Mouse (Mus musculus): ENCODE results near the gene Abtb1. TPM values are rescaled to one million over a fixed set of nuclear protein-coding genes. Genes with fewer than 3 reads are reported as not detected.

Abtb1 gene
- polyA plus RNA-seq, 1 experiment from 2014 or later = 57.7 TPM

DNA sequence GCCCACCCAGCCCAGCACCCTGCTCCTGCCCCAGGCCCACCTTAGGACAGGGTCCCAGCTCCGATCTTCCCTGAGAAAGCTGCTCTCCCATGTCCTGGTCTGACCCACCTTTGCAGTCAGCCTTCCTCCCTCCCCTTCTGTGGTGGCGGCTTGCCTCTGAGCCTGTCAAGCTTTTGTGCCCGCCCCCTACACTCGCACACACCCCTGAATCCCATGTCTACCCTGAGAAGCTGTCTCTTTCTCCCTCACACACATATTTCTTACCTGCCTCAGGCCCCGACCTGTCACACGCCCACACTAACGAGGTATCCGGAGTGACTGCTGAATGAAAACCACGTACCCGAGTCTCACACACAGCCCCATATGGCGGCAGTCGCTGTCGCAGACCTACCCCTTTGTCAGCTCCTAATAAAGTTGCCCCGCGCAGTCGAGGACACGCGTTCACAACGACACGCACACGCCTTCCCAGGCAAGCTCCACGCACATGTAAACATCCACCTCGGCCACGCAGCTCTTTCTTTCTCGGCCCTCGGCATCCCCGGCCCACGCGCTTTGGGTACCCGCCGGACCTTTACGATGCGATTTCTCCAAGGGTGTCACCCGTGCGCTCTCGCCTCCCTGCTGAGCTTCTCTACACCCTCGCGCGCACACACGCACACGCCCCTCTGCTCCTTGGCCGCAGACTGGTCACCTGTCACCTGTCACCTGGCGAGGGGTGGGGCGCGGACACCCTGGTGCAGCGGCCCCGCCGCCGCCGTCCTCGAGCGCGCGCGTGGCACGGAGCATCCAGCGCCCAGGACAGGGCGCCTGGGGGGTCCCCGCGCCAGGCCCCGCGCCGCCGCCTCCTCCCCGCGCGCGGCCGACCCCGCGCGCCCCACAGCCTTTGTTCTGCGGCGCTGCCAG lies 32.4 kb upstream of the Abtb1 start:
- Histone ChIP-seq H3K27me3 (peaks cover 81% of the 10 kb centered on the region), H3K36me3 (replicated peaks) (no peaks in the 10 kb centered on the region), H3K9me3 (replicated peaks) (no peaks in the 10 kb centered on the region), H3K9ac (no peak overlapping the region), H3K4me2 (peak overlapping the region; percentile 73), H3K4me3 (replicated peaks) (peak overlapping the region; percentile 53), H3K4me1 (replicated peaks) (peaks cover 11% of the 10 kb centered on the region), H3K27ac (replicated peaks) (no peak overlapping the region)
- no peak for ATAC-seq (ENCODE audit: insufficient read depth)
- WGBS (ENCODE audit: insufficient replicate concordance) = 7% methylated on average over 72 of the region's 74 CpGs

DNA sequence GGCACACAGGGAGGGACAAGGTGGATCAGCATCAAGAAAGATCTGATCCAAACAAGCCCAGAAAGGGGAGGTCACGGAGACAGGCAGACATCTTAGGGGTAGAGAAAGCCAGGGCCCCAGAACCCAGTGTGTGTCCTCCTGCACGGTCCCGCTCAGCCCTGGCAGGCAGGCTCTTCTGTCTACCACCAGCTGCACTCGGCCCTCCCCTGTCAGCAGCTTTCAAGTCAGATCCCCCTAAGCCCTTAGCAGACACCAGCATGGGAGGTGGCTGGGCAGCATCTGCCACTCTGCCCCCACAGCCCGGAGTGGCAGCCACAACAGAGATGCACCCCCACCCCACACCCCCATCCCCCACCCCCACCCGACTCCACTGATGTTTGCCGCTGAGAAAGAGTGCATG lies 31.0 kb upstream of the Abtb1 start:
- Histone ChIP-seq H3K9me3 (replicated peaks) (no peaks in the 10 kb centered on the region), H3K4me1 (replicated peaks) (peaks cover 11% of the 10 kb centered on the region), H3K4me2 (no peak overlapping the region), H3K36me3 (replicated peaks) (no peaks in the 10 kb centered on the region), H3K4me3 (replicated peaks) (no peak overlapping the region), H3K27ac (replicated peaks) (no peak overlapping the region), H3K27me3 (peaks cover 81% of the 10 kb centered on the region), H3K9ac (no peak overlapping the region)
- ATAC-seq (ENCODE audit: insufficient read depth) = no peak
- 38% methylated on average over 7 of the region's 7 CpGs for WGBS (ENCODE audit: insufficient replicate concordance)

DNA sequence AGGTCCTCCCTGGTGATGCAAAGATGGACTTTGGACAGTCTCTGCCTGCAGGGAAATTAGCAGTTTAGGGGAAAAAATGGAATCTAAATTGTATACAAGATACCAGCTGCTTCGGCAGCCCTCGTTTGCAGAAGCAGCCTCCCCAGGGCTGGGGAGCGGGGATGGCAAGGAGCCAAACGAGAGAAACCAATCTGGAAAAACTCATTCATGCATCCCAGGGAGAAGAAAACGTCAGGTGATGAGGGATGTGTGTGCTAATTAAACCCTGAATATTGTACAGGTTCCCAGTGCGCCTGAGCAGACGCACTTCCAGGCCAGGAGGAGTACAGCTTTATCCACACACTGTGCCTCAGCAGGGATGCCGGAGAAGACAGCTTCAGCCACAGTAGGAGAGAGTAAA lies 29.8 kb upstream of the Abtb1 start:
- no peak overlapping the region for H3K27ac ChIP-seq (replicated peaks)
- no peaks in the 10 kb centered on the region for H3K36me3 ChIP-seq (replicated peaks)
- ATAC-seq (ENCODE audit: insufficient read depth) = no peak
- H3K9ac ChIP-seq = no peak overlapping the region
- H3K4me3 ChIP-seq (replicated peaks) = no peak overlapping the region
- peaks cover 84% of the 10 kb centered on the region for H3K27me3 ChIP-seq
- H3K4me2 ChIP-seq = no peak overlapping the region
- peaks cover 11% of the 10 kb centered on the region for H3K4me1 ChIP-seq (replicated peaks)
- no peaks in the 10 kb centered on the region for H3K9me3 ChIP-seq (replicated peaks)
- 61% methylated on average over 8 of the region's 8 CpGs for WGBS (ENCODE audit: insufficient replicate concordance)

- H3K27me3 ChIP-seq = peaks cover 80% of the 10 kb centered on the region
- peaks cover 11% of the 10 kb centered on the region for H3K4me1 ChIP-seq (replicated peaks)
- no peak overlapping the region for H3K27ac ChIP-seq (replicated peaks)
- no peak overlapping the region for H3K9ac ChIP-seq
- H3K9me3 ChIP-seq (replicated peaks) = no peaks in the 10 kb centered on the region
- no peak for ATAC-seq (ENCODE audit: insufficient read depth)
- H3K4me2 ChIP-seq = no peak overlapping the region
- WGBS (ENCODE audit: insufficient replicate concordance) = 62% methylated on average over 4 of the region's 4 CpGs
- H3K4me3 ChIP-seq (replicated peaks) = no peak overlapping the region
- H3K36me3 ChIP-seq (replicated peaks) = no peaks in the 10 kb centered on the region
Measured at GRCm38 (mm10) chr6:88870594-88870993, 28.8 kb upstream of the Abtb1 start.

- peaks cover 68% of the 10 kb centered on the region for H3K27me3 ChIP-seq
- no peak overlapping the region for H3K27ac ChIP-seq (replicated peaks)
- no peak overlapping the region for H3K4me3 ChIP-seq (replicated peaks)
- no peaks in the 10 kb centered on the region for H3K36me3 ChIP-seq (replicated peaks)
- no peak overlapping the region for H3K9ac ChIP-seq
- 78% methylated on average over 7 of the region's 7 CpGs for WGBS (ENCODE audit: insufficient replicate concordance)
- H3K4me1 ChIP-seq (replicated peaks) = peaks cover 5% of the 10 kb centered on the region
- no peaks in the 10 kb centered on the region for H3K9me3 ChIP-seq (replicated peaks)
- no peak overlapping the region for H3K4me2 ChIP-seq
- no peak for ATAC-seq (ENCODE audit: insufficient read depth)
Measured at GRCm38 (mm10) chr6:88869459-88869858, 27.7 kb upstream of the Abtb1 start.

GRCm38 (mm10) chr6:88865704-88866103 lies 23.9 kb upstream of the Abtb1 start:
- no peaks in the 10 kb centered on the region for H3K9me3 ChIP-seq (replicated peaks)

GRCm38 (mm10) chr6:88860914-88861313 lies 19.1 kb upstream of the Abtb1 start:
- peaks cover 33% of the 10 kb centered on the region for H3K27me3 ChIP-seq
- H3K4me2 ChIP-seq = no peak overlapping the region
- H3K9ac ChIP-seq = no peak overlapping the region
- no peaks in the 10 kb centered on the region for H3K36me3 ChIP-seq (replicated peaks)
- ATAC-seq (ENCODE audit: insufficient read depth) = no peak
- H3K9me3 ChIP-seq (replicated peaks) = no peaks in the 10 kb centered on the region
- H3K27ac ChIP-seq (replicated peaks) = no peak overlapping the region
- H3K4me3 ChIP-seq (replicated peaks) = no peak overlapping the region
- peaks cover 1% of the 10 kb centered on the region for H3K4me1 ChIP-seq (replicated peaks)
- 6% methylated on average over 2 of the region's 2 CpGs for WGBS (ENCODE audit: insufficient replicate concordance)

More at GRCm38 (mm10) chr6:88865704-88866103, 23.9 kb upstream of the Abtb1 start:
- WGBS (ENCODE audit: insufficient replicate concordance) = 63% methylated on average over 7 of the region's 7 CpGs
- H3K27ac ChIP-seq (replicated peaks) = no peak overlapping the region
- H3K4me1 ChIP-seq (replicated peaks) = no peaks in the 10 kb centered on the region
- no peak overlapping the region for H3K4me2 ChIP-seq
- no peak for ATAC-seq (ENCODE audit: insufficient read depth)
- peaks cover 31% of the 10 kb centered on the region for H3K27me3 ChIP-seq
- no peak overlapping the region for H3K4me3 ChIP-seq (replicated peaks)
- no peaks in the 10 kb centered on the region for H3K36me3 ChIP-seq (replicated peaks)
- no peak overlapping the region for H3K9ac ChIP-seq

DNA sequence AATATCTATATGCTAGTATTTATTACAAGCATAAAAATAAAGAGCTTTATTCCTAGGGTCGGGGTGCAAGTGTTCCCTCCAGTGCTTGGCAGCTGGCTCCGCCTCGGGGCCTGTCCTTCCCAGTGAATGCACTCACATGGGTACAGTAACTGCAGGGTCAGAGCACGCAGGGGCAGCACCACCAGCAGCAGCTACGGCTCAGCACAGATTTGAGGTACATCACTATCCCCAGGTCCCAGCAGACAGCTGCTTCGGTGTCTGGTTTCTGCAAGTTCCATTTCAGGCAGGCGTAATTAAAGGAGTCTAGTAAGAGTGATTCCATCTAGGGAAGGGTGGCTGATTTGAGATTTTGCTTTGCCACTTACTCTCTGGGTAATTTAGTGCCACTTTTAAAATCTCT lies 16.6 kb upstream of the Abtb1 start:
- no peak overlapping the region for H3K4me3 ChIP-seq (replicated peaks)
- no peak for ATAC-seq (ENCODE audit: insufficient read depth)
- H3K27me3 ChIP-seq = peaks cover 50% of the 10 kb centered on the region
- no peaks in the 10 kb centered on the region for H3K36me3 ChIP-seq (replicated peaks)
- no peaks in the 10 kb centered on the region for H3K9me3 ChIP-seq (replicated peaks)
- H3K4me1 ChIP-seq (replicated peaks) = peaks cover 7% of the 10 kb centered on the region
- H3K27ac ChIP-seq (replicated peaks) = no peak overlapping the region
- no peak overlapping the region for H3K4me2 ChIP-seq
- 64% methylated on average over 7 of the region's 7 CpGs for WGBS (ENCODE audit: insufficient replicate concordance)
- H3K9ac ChIP-seq = no peak overlapping the region

- Histone ChIP-seq H3K36me3 (replicated peaks) (no peaks in the 10 kb centered on the region), H3K4me3 (replicated peaks) (no peak overlapping the region), H3K27ac (replicated peaks) (no peak overlapping the region), H3K9me3 (replicated peaks) (no peaks in the 10 kb centered on the region), H3K4me2 (no peak overlapping the region), H3K9ac (no peak overlapping the region), H3K27me3 (peaks cover 50% of the 10 kb centered on the region), H3K4me1 (replicated peaks) (peaks cover 7% of the 10 kb centered on the region)
- no peak for ATAC-seq (ENCODE audit: insufficient read depth)
- 63% methylated on average over 6 of the region's 6 CpGs for WGBS (ENCODE audit: insufficient replicate concordance)
Measured at GRCm38 (mm10) chr6:88857830-88858229, 16.0 kb upstream of the Abtb1 start.

GRCm38 (mm10) chr6:88857249-88857648 lies 15.5 kb upstream of the Abtb1 start:
- Histone ChIP-seq H3K4me3 (replicated peaks) (no peak overlapping the region), H3K9me3 (replicated peaks) (no peaks in the 10 kb centered on the region), H3K36me3 (replicated peaks) (no peaks in the 10 kb centered on the region), H3K27ac (replicated peaks) (no peak overlapping the region), H3K4me1 (replicated peaks) (peaks cover 7% of the 10 kb centered on the region), H3K27me3 (peaks cover 50% of the 10 kb centered on the region), H3K4me2 (no peak overlapping the region), H3K9ac (no peak overlapping the region; the same call in 1 of the 2 replicates)
- no peak for ATAC-seq (ENCODE audit: insufficient read depth)
- 35% methylated on average over 9 of the region's 9 CpGs for WGBS (ENCODE audit: insufficient replicate concordance)

GRCm38 (mm10) chr6:88855636-88856035 lies 13.9 kb upstream of the Abtb1 start:
- no peak overlapping the region for H3K4me3 ChIP-seq (replicated peaks)
- no peaks in the 10 kb centered on the region for H3K9me3 ChIP-seq (replicated peaks)
- peak; percentile 24; the same call in 1 of the 2 replicates for ATAC-seq (ENCODE audit: insufficient read depth)
- no peak overlapping the region for H3K9ac ChIP-seq
- 18% methylated on average over 5 of the region's 5 CpGs for WGBS (ENCODE audit: insufficient replicate concordance)
- H3K4me1 ChIP-seq (replicated peaks) = peaks cover 7% of the 10 kb centered on the region
- peaks cover 50% of the 10 kb centered on the region for H3K27me3 ChIP-seq
- no peaks in the 10 kb centered on the region for H3K36me3 ChIP-seq (replicated peaks)
- no peak overlapping the region for H3K27ac ChIP-seq (replicated peaks)
- H3K4me2 ChIP-seq = no peak overlapping the region
